Comparison of ENCODE assay signal across 34 mouse cellular contexts in genomic region chr5:12914395-12914794, GRCm38 (mm10).
"Had no signal": no experiment of that assay in that cellular context is flagged by ENCODE, and none has a peak within 500 bp of the region (broad histone marks: within the 10 kb centered on the region; RNA-seq: fewer than 3 reads in every experiment).

No protein-coding gene starts in this region.

- H3K36me3 ChIP-seq: heart, embryonic 10.5 days; heart, embryonic 12.5 days; heart, embryonic 13.5 days; heart, embryonic 15.5 days; hindbrain, embryonic 10.5 days; hindbrain, embryonic 12.5 days; hindbrain, embryonic 13.5 days; hindbrain, embryonic 15.5 days; intestine, embryonic 15.5 days; kidney, embryonic 15.5 days had no signal

- H3K9me3 ChIP-seq: heart, embryonic 10.5 days; heart, embryonic 13.5 days; heart, embryonic 15.5 days; hindbrain, embryonic 10.5 days; hindbrain, embryonic 12.5 days; hindbrain, embryonic 13.5 days; hindbrain, embryonic 15.5 days; intestine, embryonic 15.5 days; kidney, embryonic 15.5 days had no signal

- H3K4me3 ChIP-seq: heart, embryonic 10.5 days; heart, embryonic 12.5 days; heart, embryonic 13.5 days; heart, embryonic 15.5 days; hindbrain, embryonic 10.5 days; hindbrain, embryonic 12.5 days; hindbrain, embryonic 13.5 days; hindbrain, embryonic 15.5 days; intestine, embryonic 15.5 days; kidney, embryonic 15.5 days; layer of hippocampus, adult 2 months had no signal

- H3K4me2 ChIP-seq: heart, embryonic 11.5 days; heart, embryonic 12.5 days; heart, embryonic 13.5 days; heart, embryonic 15.5 days; hindbrain, embryonic 12.5 days; hindbrain, embryonic 13.5 days; hindbrain, embryonic 14.5 days; hindbrain, embryonic 15.5 days; intestine, embryonic 15.5 days; kidney, embryonic 15.5 days had no signal

- H3K9ac ChIP-seq: heart, embryonic 12.5 days; heart, embryonic 13.5 days; heart, embryonic 15.5 days; hindbrain, embryonic 12.5 days; hindbrain, embryonic 13.5 days; hindbrain, embryonic 14.5 days; hindbrain, embryonic 15.5 days; intestine, embryonic 15.5 days; kidney, embryonic 15.5 days had no signal

- H3K27ac ChIP-seq: heart, embryonic 10.5 days; heart, embryonic 13.5 days; heart, embryonic 15.5 days; hindbrain, embryonic 10.5 days; hindbrain, embryonic 12.5 days; hindbrain, embryonic 13.5 days; hindbrain, embryonic 14.5 days; hindbrain, embryonic 15.5 days; intestine, embryonic 15.5 days; kidney, embryonic 15.5 days; kidney, postnatal 0 days; layer of hippocampus, adult 2 months had no signal

- H3K4me1 ChIP-seq: heart, embryonic 10.5 days; heart, embryonic 12.5 days; heart, embryonic 13.5 days; heart, embryonic 15.5 days; hindbrain, embryonic 10.5 days; hindbrain, embryonic 12.5 days; hindbrain, embryonic 13.5 days; hindbrain, embryonic 15.5 days; intestine, embryonic 15.5 days; kidney, embryonic 15.5 days had no signal

- DNase-seq: heart, postnatal 10 days; heart, postnatal 14 days; heart, postnatal 36 days; heart, postnatal 4 days; kidney, adult 11 months; kidney, adult 18-20 months; kidney, adult 2 months; kidney, adult 8-10 months; kidney, adult 9 months; kidney, postnatal 10 days; kidney, postnatal 14 days; kidney, postnatal 25 days; kidney, postnatal 36 days; kidney, postnatal 4 days; layer of hippocampus, adult 9-11 months; layer of hippocampus, postnatal 36 days had no signal

- ATAC-seq: hindbrain, embryonic 16.5 days; inflammation-experienced regulatory T-cells, adult 6 months; intestine, embryonic 15.5 days; intestine, embryonic 16.5 days; intestine, postnatal 0 days had no signal

- H3K27me3 ChIP-seq: heart, embryonic 12.5 days; heart, embryonic 13.5 days; heart, embryonic 15.5 days; hindbrain, embryonic 12.5 days; hindbrain, embryonic 13.5 days; hindbrain, embryonic 15.5 days; intestine, embryonic 15.5 days; kidney, embryonic 15.5 days had no signal
